Mouse (Mus musculus) gastrocnemius, adult 18-20 months (tissue): ENCODE data around the gene Rab1a. TPM values are rescaled to one million over a fixed set of nuclear protein-coding genes. Genes with fewer than 3 reads are reported as not detected.
"Not testable (repeated sequence)": the region's sequence is repeated elsewhere in the genome, so short reads cannot be mapped to it uniquely, and the experiment has no call there.

Experiments used
- DNase-seq: peaks from one replicate; pipeline ENCODE4 v3.0.0; 2021; ENCODE audit warnings: low spot score
- total RNA-seq, 2 experiments: library from RNA; stranded (reverse); gene quantifications; 2 replicates each; pipeline ENCODE4 v1.2.3; 2021

Gene Rab1a
- total RNA-seq, 2 experiments from 2014 or later: 80.0 to 89.6 TPM

GRCm38 (mm10) chr11:20216415-20216814 is 15.2 kb downstream of the Rab1a start:
- no peak for DNase-seq

- no peak for DNase-seq
These were observed 16.0 kb downstream of the Rab1a start for GRCm38 (mm10) chr11:20217227-20217626.

- DNase-seq: not testable (repeated sequence)
These were observed 20.4 kb downstream of the Rab1a start for GRCm38 (mm10) chr11:20221671-20222070.

GRCm38 (mm10) chr11:20224196-20224595 is 23.0 kb downstream of the Rab1a start:
- DNase-seq: no peak

- no peak for DNase-seq
These were observed 24.7 kb downstream of the Rab1a start for GRCm38 (mm10) chr11:20225938-20226337.

- DNase-seq: no peak
These were observed 27.4 kb downstream of the Rab1a start for GRCm38 (mm10) chr11:20228666-20229065.

- DNase-seq: no peak
These were observed 28.1 kb downstream of the Rab1a start for GRCm38 (mm10) chr11:20229311-20229710.

- DNase-seq: peak; percentile 51
These were observed 29.1 kb downstream of the Rab1a start for GRCm38 (mm10) chr11:20230286-20230685.

- DNase-seq: peak; percentile 54
These were observed 30.1 kb downstream of the Rab1a start for GRCm38 (mm10) chr11:20231128-20231878.

GRCm38 (mm10) chr11:20232016-20232755 is 31.0 kb downstream of the Rab1a start:
- no peak for DNase-seq

GRCm38 (mm10) chr11:20234233-20234632 is 33.0 kb downstream of the Rab1a start:
- DNase-seq: no peak

GRCm38 (mm10) chr11:20237018-20237417 is 35.8 kb downstream of the Rab1a start:
- DNase-seq: no peak

- no peak for DNase-seq
These were observed 36.7 kb downstream of the Rab1a start for GRCm38 (mm10) chr11:20237976-20238375.

GRCm38 (mm10) chr11:20239279-20239861 is 38.1 kb downstream of the Rab1a start:
- DNase-seq: no peak

GRCm38 (mm10) chr11:20240331-20240730 is 39.1 kb downstream of the Rab1a start:
- DNase-seq: no peak

- no peak for DNase-seq
These were observed 40.1 kb downstream of the Rab1a start for GRCm38 (mm10) chr11:20241311-20241710.

GRCm38 (mm10) chr11:20242366-20243056 is 41.3 kb downstream of the Rab1a start:
- no peak for DNase-seq

- DNase-seq: no peak
These were observed 42.1 kb downstream of the Rab1a start for GRCm38 (mm10) chr11:20243214-20243913.

GRCm38 (mm10) chr11:20244336-20245290 is 43.4 kb downstream of the Rab1a start:
- no peak for DNase-seq

- no peak for DNase-seq
These were observed 44.1 kb downstream of the Rab1a start for GRCm38 (mm10) chr11:20245316-20245715.
